Mouse (Mus musculus) stomach, postnatal 0 days (tissue): ENCODE data around the gene Ucp2.

Experiments
- CTCF ChIP-seq: IDR thresholded peaks from 2 replicates; pipeline ENCODE4 v1.5.1; 2016; ENCODE audit warnings: antibody characterized with exemption, low read depth, mild to moderate bottlenecking, moderate library complexity
- EP300 ChIP-seq: optimal IDR thresholded peaks from 2 replicates; pipeline ENCODE3; 2016; ENCODE audit warnings: antibody characterized with exemption

- no peak for TF ChIP-seq CTCF
- TF ChIP-seq EP300: no peak
Observed at GRCm38 (mm10) chr7:100493484-100494414, 612 bp downstream of the Ucp2 start.
